Mouse (Mus musculus) right cerebral cortex, adult 2 months (tissue): Measurements from ENCODE around the gene 9530053A07Rik.
"Not testable (repeated sequence)": the region's sequence is repeated elsewhere in the genome, so short reads cannot be mapped to it uniquely, and the experiment has no call there.

Experiments used
- DNase-seq, 2 experiments: peaks; one replicate each; pipeline ENCODE4 v3.0.0; 2021 to 2022; ENCODE audit warnings: low spot score in 2 of 2

Gene 9530053A07Rik

GRCm38 (mm10) chr7:28129166-28129565, at the start of gene 9530053A07Rik:
9530053A07Rik (plus strand) TSS chr7:28129466.
- DNase-seq, result no peak

GRCm38 (mm10) chr7:28084215-28084614, 45.1 kb upstream of the 9530053A07Rik start:
- peak; percentile 20 to 22 for DNase-seq

- DNase-seq, result no peak
Measured at GRCm38 (mm10) chr7:28086236-28086635, 43.0 kb upstream of the 9530053A07Rik start.

GRCm38 (mm10) chr7:28093541-28093940, 35.7 kb upstream of the 9530053A07Rik start:
- DNase-seq, result no peak

- no peak for DNase-seq
Measured at GRCm38 (mm10) chr7:28099101-28099500, 30.2 kb upstream of the 9530053A07Rik start.

- DNase-seq, result peak; percentile 13 to 37
Measured at GRCm38 (mm10) chr7:28100596-28101590, 28.4 kb upstream of the 9530053A07Rik start.

GRCm38 (mm10) chr7:28102936-28103335, 26.3 kb upstream of the 9530053A07Rik start:
- DNase-seq, result not testable (repeated sequence)

- no peak for DNase-seq
Measured at GRCm38 (mm10) chr7:28104670-28105069, 24.6 kb upstream of the 9530053A07Rik start.

- DNase-seq, result no peak
Measured at GRCm38 (mm10) chr7:28106241-28106640, 23.0 kb upstream of the 9530053A07Rik start.

- no peak for DNase-seq
Measured at GRCm38 (mm10) chr7:28114648-28115047, 14.6 kb upstream of the 9530053A07Rik start.

- peak; percentile 54 to 71 for DNase-seq
Measured at GRCm38 (mm10) chr7:28137613-28138012, 8.3 kb downstream of the 9530053A07Rik start.

GRCm38 (mm10) chr7:28148263-28148662, 19.0 kb downstream of the 9530053A07Rik start:
- peak; percentile 63 to 68 for DNase-seq

GRCm38 (mm10) chr7:28149841-28150240, 20.6 kb downstream of the 9530053A07Rik start:
- no peak for DNase-seq

GRCm38 (mm10) chr7:28151584-28152221, 22.4 kb downstream of the 9530053A07Rik start:
- DNase-seq, result peak; percentile 50 to 66

GRCm38 (mm10) chr7:28153595-28153994, 24.3 kb downstream of the 9530053A07Rik start:
- DNase-seq, result not testable (repeated sequence)

- no peak for DNase-seq
Measured at GRCm38 (mm10) chr7:28159292-28159691, 30.0 kb downstream of the 9530053A07Rik start.

- no peak for DNase-seq
Measured at GRCm38 (mm10) chr7:28159893-28160292, 30.6 kb downstream of the 9530053A07Rik start.

- DNase-seq, result no peak
Measured at GRCm38 (mm10) chr7:28161163-28161749, 32.0 kb downstream of the 9530053A07Rik start.

GRCm38 (mm10) chr7:28165406-28165805, 36.1 kb downstream of the 9530053A07Rik start:
- DNase-seq, result no peak

GRCm38 (mm10) chr7:28168320-28169115, 39.3 kb downstream of the 9530053A07Rik start:
- peak; percentile 49 to 52 for DNase-seq
